Mouse (Mus musculus) thymus, adult 2 months (tissue): Measurements from ENCODE around the gene 4930544D05Rik. TPM values are rescaled to one million over a fixed set of nuclear protein-coding genes. Genes with fewer than 3 reads are reported as not detected.

Source experiments
- DNase-seq: peaks from one replicate; pipeline ENCODE4 v3.0.0; 2021
- H3K27ac ChIP-seq: fragments of 200-500 bp; 2 replicates; pipeline ENCODE4 v1.5.1; 2012; ENCODE audit warnings: low read length, control low read depth; ENCODE audit not compliant: control insufficient read depth, insufficient read depth
- H3K27me3 ChIP-seq: fragments of 200-500 bp; 2 replicates; pipeline ENCODE4 v1.6.1; 2012; ENCODE audit warnings: mild to moderate bottlenecking, low read length, moderate library complexity, mixed read lengths; ENCODE audit not compliant: control insufficient read depth, insufficient read depth
- H3K36me3 ChIP-seq: fragments of 200-500 bp; 2 replicates; pipeline ENCODE4 v1.6.1; 2012; ENCODE audit warnings: mild to moderate bottlenecking, low read length, moderate library complexity; ENCODE audit not compliant: control insufficient read depth, insufficient read depth
- H3K4me1 ChIP-seq: fragments of 200-500 bp; replicated peaks from 2 replicates; pipeline ENCODE4 v1.6.1; 2012; ENCODE audit warnings: low read length; ENCODE audit not compliant: control insufficient read depth, insufficient read depth
- H3K4me3 ChIP-seq: fragments of 200-500 bp; 2 replicates; pipeline ENCODE4 v1.5.1; 2012; ENCODE audit warnings: mild to moderate bottlenecking, low read length, control low read depth, moderate library complexity; ENCODE audit not compliant: control insufficient read depth, insufficient read depth
- CTCF ChIP-seq: fragments of 200-500 bp; IDR thresholded peaks from 2 replicates; pipeline ENCODE4 v1.5.1; 2012; ENCODE audit warnings: mild to moderate bottlenecking, control low read depth, low read length, moderate library complexity, borderline replicate concordance; ENCODE audit not compliant: control insufficient read depth, poor library complexity, insufficient read depth; ENCODE audit errors: extremely low read depth
- POLR2A ChIP-seq: fragments of 200-500 bp; IDR thresholded peaks from 2 replicates; pipeline ENCODE4 v1.6.1; 2012; ENCODE audit warnings: mild to moderate bottlenecking, low read length, control low read depth, moderate library complexity; ENCODE audit not compliant: control insufficient read depth, poor library complexity, insufficient read depth; ENCODE audit errors: extremely low read depth
- WGBS: fragments of 180-500 bp; shearing (Covaris S2); methylation state at CpG from one replicate; pipeline ENCODE4 v1.1.7; 2018; 5-methylcytosine and 5-hydroxymethylcytosine counted together
- polyA plus RNA-seq: library from polyadenylated mRNA; depleted of rRNA; stranded (reverse); fragments of >200 nt; gene quantifications from 2 replicates; pipeline ENCODE4 v1.2.3, GENCODE M21; 2012

The 4930544D05Rik gene
- polyA plus RNA-seq, 1 experiment = 0.15 TPM

- Histone ChIP-seq H3K27me3 (no peaks in the 10 kb centered on the region), H3K4me1 (peaks cover 46% of the 10 kb centered on the region)
- 7% methylated on average over 6 of the region's 6 CpGs for WGBS
Measured at GRCm38 (mm10) chr11:70652884-70653344, 37.3 kb downstream of the 4930544D05Rik start.

GRCm38 (mm10) chr11:70653345-70654197 is 37.9 kb downstream of the 4930544D05Rik start:
- peak overlapping the region; percentile 100 for H3K4me3 ChIP-seq
- H3K27ac ChIP-seq = peak overlapping the region; percentile 99
- no peak for TF ChIP-seq POLR2A
- peak; percentile 29; the same call in 1 of the 2 replicates for TF ChIP-seq CTCF
- WGBS = under 1% methylated on average over 63 of the region's 63 CpGs
- DNase-seq = peak; percentile 81
- H3K4me1 ChIP-seq = peaks cover 53% of the 10 kb centered on the region
- H3K27me3 ChIP-seq = no peaks in the 10 kb centered on the region
- peaks cover 44% of the 10 kb centered on the region for H3K36me3 ChIP-seq

More at GRCm38 (mm10) chr11:70652884-70653344, 37.3 kb downstream of the 4930544D05Rik start:
- no peak for TF ChIP-seq CTCF
- TF ChIP-seq POLR2A = no peak
- peak overlapping the region; percentile 100 for H3K4me3 ChIP-seq
- H3K36me3 ChIP-seq = peaks cover 44% of the 10 kb centered on the region
- peak overlapping the region; percentile 99 for H3K27ac ChIP-seq
- DNase-seq = no peak

DNA sequence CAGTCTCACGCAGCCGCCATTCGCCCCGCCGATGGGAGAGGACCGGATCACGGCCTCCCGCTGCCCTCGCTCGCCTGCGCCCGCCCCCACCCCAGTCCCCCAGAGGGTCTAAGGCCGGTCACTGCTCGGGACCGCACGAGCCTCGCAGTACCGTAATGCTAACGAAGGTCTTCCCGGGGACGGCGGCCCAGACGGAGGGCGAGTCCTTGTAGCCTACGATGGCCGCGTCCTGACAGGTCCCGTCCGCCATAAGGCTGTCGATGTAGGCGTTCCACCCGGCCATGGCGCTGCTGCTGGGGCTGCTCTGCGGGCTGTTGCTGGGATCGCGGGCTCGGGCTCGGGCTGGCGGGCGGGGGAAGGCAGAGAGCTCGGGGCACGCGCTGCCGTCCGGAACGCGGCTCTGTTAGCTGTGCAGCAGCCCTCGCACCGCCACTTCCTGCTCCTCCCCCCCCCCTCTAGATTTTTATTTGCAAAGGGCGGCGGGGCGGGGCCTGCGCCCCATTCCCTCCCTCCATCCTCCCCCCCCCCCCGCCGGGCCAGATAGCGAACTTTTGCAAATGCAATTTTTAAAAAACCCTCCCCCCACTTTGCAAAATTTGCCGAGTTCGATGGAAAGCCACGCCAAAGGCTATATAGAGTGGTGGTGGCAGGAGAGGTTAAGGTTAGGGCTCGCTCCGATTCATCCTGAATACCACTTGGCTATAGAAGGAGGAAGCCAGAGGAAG is 38.7 kb downstream of the 4930544D05Rik start, which contains the start of gene Pfn1:
Pfn1 (minus strand) TSS at position 447 of the 725 bp plus-strand sequence.
- TF ChIP-seq CTCF (0 out of 2 replicates have a peak, but pooled peaks have one; percentile 19), POLR2A (peak; percentile 93)
- peak; percentile 79 for DNase-seq
- peaks cover 37% of the 10 kb centered on the region for H3K36me3 ChIP-seq
- WGBS = under 1% methylated on average over 61 of the region's 61 CpGs
- H3K4me1 ChIP-seq = peaks cover 53% of the 10 kb centered on the region
- H3K27ac ChIP-seq = peak within 1 kb of the TSS; percentile 99
- H3K27me3 ChIP-seq = no peaks in the 10 kb centered on the region
- peak within 1 kb of the TSS; percentile 100 for H3K4me3 ChIP-seq

DNA sequence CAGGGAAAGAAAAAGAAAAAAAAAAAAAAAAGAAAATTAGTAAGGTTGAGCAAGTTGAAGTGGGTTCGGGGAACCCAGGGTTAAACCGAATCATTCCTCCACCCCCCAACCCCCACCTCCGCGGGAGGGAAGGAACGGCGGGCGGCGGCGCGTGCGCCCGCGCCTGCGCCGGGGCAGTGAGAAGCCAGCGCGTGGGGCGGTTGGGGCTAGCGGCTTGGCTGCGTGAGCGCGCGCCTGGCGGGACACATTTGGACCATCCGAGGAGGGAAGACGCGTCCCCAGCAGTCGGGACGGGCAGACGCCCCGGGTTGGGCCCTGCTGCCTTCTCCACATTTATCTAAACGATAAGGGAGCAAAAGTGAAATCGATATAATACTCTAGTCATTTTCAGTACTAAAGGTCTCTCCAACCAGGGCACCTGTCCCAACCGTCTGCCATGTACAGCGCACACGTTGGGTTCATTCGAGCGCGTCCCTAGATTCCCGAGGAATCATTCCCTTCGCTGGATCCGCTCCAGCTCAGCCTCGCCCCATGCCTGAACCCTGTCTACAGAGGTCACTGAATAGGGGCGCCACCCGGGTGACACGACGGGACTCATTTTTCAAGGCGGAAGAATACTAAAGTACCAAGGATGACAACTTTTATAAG is 39.4 kb downstream of the 4930544D05Rik start:
- Histone ChIP-seq H3K4me3 (peak overlapping the region; percentile 100), H3K27ac (peak overlapping the region; percentile 97), H3K4me1 (peaks cover 46% of the 10 kb centered on the region), H3K36me3 (peaks cover 30% of the 10 kb centered on the region), H3K27me3 (no peaks in the 10 kb centered on the region)
- under 1% methylated on average over 48 of the region's 48 CpGs for WGBS
- TF ChIP-seq CTCF = no peak
- TF ChIP-seq POLR2A = peak; percentile 78
- DNase-seq = peak; percentile 78

GRCm38 (mm10) chr11:70655571-70656455 is 40.2 kb downstream of the 4930544D05Rik start:
- Histone ChIP-seq H3K4me1 (peaks cover 40% of the 10 kb centered on the region), H3K36me3 (peaks cover 23% of the 10 kb centered on the region), H3K27ac (peak overlapping the region; percentile 97), H3K4me3 (peak overlapping the region; percentile 100), H3K27me3 (no peaks in the 10 kb centered on the region)
- TF ChIP-seq POLR2A = no peak
- 5% methylated on average over 60 of the region's 61 CpGs for WGBS
- DNase-seq = peak; percentile 66
